Mouse (Mus musculus): ENCODE measurements around the gene Prkd2.

Prkd2 gene

DNA sequence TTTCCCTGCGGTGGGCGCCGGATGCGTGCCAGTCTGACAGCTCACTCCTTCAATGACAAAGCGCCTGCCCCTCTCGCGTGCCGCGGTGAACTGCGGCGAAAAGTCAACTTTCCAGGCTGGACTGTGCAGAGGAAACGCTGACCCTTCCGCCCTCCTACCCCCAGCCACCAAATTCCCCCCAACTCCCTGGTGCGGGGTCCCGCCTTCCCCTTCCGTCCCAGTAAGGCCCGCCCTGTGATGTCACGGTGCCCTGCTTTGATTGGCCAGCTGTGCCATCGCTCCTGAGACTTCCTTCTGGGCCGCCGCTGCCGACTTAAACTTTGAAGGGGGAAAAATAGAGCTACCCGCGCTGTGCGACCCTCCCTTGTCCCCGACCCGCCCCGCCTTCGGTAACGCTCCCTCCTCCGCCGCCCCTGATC, at the start of gene Prkd2:
Prkd2 (plus strand) TSS at position 258 of the 419 bp plus-strand sequence.
- peak; percentile 54 for DNase-seq (ENCODE audit: low read depth)

DNA sequence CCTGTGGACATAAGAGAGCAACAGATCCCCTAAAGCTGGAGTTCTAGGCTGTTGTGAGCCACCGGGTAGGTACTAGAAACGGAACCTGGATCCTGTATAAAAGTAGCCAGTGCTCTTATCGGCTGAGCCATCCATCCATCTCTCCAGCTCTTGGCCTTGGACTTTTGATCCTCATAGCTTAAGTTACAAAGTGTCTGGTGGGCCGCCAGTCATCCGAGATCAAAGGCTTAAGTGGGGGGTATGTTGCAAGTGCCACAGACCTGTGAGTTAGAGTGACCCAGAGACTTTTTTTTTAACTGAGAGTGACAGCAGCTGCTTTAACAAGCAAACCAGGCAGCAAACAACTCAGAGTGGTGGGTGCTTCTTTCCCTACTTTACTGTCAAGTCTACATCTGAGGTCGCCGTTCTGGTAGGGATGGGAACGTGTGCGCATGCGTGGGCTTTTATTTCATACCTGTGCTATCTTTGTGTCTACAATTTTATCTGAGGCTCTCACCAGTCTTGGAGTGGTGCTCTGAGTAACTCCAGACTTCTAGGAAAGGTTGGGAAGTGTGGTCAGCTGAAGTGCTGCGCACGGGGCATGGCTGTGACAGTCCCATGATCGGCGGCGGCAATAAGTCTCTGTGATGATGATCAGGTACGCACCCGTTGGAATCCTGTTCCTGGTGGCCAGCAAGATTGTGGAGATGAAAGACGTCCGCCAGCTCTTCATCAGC, 49.5 kb upstream of the Prkd2 start:
- no peak for DNase-seq (ENCODE audit: low read depth)

DNA sequence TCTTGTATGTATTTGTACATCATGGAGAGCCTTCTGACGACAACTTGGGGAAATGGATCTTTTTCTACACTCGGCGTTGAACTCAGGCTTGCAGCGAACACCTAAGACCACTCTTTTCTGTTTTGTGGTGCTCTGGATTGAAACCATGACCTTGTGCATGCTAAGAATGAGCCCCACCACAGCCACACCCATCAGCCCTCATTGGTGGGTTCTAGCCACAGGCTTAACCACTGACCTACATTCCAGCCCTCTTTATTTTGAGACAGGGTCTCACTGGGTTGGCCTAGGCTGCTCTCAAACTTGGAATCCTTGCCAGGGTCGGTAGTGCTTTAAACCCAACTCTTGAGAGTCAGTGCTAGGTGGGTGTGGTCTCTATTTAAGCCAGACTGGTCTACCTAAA, 47.8 kb upstream of the Prkd2 start:
- DNase-seq (ENCODE audit: low read depth): no peak

DNA sequence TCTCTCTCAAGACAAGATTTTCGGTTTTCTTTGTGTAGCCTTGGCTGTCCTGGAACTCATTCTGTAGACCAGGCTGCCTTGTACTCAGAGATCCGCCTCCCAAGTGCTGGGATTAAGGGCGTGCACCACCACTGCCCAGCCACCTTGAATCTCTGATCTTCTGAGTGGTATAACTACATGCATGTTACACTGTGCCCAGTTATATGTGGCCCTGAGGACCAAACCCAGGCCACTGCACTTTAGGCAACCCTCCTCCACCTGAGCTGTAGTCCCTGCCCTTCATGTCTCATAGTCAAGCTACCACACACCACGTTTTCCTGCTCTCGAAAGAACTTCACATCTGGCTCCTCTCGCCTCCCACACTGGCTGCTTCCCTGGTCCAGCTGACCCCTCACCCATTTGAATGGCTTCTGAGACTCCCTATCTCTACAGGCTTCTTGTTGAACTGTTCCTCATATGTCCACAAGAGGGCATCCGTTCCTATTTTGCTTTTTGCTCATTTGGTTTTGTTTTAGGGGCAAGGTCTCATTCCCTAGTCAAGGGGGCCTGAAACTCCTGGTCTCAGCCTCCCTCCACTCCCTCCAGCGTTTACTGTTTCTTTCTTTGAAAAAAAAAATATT, 38.2 kb upstream of the Prkd2 start:
- DNase-seq (ENCODE audit: low read depth): no peak

DNA sequence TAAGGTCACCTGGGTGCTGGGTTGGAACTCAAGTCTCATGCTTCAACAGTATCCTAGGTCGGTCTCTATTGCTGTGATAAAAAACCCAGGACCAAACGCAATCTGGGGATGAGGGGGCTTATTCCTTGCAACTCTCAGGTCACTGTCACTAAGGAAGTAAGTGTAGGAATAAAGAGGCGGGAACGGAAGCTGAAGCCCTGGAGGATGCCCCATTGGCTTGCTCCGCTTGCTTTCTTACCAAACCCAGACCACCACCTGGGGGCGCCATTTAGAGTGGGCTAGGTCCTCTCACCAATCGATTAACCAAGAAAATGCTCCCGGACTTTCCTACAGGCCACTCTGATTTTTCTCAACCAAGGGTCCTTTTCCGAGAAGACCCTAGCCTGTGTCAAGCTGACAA, 34.8 kb upstream of the Prkd2 start:
- no peak for DNase-seq (ENCODE audit: low read depth)

DNA sequence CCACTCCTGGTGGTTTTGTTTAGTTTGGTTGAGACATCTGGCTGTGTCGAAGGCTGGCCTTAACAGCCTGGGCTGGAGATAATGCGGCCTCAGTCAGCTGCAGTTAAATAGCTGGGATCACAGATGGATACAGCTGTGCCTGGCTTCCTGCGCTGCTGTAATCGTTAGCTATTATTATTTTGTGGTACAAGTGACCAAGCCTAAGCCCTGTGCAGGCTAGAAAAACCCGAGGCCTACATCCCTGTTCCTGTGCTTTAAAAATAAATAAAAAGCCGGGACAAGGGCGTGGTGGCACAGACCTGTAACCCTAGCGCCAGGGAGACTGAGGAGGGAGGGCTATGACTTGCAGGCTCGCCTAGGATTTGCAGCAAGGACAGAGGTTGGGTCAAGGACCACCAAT, 34.1 kb upstream of the Prkd2 start:
- DNase-seq (ENCODE audit: low read depth): no peak

DNA sequence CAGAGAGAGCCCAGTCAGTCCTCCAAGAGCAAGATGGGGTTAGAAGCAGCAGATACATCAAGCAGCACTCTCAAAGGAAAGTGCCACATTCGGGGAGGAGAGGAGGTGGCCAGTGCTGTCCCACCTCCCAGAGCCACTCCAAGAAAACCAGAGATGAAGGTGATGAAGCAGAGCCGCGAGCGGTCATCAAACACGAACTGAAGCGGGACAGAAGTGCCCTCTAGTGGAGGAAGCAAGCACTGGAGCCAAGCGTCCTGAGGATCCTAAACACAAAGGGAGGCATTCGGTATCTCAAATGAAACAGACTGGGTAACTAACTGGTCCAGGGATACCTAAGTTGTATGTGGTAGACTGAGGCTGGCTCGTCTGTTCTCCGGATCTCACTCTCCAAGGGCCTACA, 33.0 kb upstream of the Prkd2 start:
- no peak for DNase-seq (ENCODE audit: low read depth)

DNA sequence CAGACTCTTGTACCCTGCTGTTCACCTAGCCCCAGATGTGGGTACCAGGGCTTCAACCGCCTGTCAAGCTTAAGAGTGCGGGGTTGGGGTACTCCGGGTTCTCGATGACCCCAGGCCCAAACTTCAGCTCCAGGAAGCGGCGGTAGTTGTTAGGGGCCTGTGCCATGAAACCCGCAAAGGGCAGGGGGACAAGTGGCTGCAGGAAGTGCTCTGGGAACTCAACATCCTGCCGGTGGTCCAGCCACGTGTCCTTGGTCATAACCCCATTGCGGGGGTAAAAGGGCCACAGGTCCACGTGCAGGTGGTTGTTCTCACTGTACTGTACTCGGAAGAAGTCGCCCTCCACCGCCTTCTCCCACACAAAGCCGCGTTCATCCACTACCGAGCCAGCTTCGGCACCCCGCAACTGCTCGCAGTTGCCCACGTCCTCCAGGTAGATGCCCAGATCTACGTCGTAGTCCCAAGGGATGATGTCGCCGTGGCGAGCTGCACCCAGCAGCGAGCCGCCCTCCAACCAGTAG, 32.2 kb upstream of the Prkd2 start:
- no peak for DNase-seq (ENCODE audit: low read depth)

DNA sequence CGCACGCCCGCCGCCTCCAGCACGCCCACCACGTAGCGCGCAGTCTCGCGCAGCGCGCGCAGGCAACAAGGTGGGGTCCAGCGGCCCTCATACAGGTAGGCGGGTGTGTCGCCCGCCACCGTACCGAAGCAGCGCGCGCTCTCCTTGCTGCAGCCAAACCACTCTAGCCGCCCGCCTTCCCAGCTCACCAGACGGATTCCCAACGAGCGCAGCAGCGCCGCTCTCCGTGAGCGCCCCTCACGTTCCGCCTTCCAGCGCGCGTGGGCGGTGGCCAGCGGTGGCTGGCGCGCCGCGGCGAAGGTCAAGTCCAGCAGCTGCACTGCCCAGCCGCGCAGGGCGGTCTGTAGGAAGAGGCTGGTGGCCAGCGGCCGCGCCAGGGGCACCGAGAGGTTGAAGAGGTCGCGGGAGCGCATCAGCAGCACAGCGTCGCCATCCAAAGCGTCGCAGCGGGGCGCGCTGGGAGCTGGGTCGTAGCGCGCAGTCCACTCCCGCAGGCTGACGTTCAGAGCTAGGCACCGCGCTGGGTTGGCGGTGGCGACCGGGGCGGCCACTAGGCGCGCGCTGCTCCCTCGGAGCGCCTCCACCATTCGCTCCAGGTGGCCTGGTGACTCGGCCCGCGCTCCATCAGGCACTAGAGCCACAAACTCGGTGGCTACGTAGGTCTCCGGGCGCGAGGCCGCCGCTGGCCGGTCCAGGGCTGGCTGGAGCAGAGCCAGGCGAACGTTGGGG, 31.6 kb upstream of the Prkd2 start:
- DNase-seq (ENCODE audit: low read depth): no peak

DNA sequence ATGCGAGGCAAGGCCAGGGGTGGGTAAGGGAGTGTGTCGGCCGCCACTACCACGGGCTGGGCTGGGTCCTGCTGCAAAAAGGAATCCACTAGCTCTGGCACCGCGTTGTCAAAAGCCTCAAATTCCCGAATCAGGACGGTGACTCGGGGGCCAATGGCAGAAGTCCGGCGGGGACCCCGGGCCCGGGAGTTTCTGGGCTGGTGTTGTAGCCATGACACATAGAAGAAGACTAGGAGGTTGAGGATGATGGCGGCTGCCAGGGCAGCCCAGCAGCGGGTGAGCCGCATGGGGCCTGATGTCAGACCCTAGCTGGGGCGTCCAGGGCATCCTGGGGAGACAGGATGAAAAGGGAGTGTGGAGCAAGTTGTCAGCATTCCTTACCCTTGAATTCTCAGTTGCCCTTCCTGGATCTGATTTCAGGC, 31.0 kb upstream of the Prkd2 start:
- DNase-seq (ENCODE audit: low read depth): no peak

DNA sequence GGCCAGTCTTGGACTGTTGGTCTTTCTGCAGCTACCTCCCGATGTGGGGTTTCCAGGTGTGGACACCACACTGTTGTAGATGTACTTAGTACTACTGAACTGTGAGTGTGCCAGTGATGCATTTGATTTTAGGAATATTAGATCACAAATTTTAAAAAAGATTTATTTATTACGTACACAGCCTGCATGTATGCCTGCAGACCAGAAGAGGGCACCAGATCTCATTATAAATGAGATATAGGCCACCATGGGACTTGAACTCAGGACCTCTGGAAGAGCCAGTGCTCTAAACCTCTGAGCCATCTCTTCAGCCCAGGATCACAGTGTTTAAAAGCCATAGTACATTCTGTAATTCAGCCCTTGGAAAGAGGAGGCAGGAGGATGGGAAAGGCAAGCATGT, 30.2 kb upstream of the Prkd2 start:
- DNase-seq (ENCODE audit: low read depth): no peak

DNA sequence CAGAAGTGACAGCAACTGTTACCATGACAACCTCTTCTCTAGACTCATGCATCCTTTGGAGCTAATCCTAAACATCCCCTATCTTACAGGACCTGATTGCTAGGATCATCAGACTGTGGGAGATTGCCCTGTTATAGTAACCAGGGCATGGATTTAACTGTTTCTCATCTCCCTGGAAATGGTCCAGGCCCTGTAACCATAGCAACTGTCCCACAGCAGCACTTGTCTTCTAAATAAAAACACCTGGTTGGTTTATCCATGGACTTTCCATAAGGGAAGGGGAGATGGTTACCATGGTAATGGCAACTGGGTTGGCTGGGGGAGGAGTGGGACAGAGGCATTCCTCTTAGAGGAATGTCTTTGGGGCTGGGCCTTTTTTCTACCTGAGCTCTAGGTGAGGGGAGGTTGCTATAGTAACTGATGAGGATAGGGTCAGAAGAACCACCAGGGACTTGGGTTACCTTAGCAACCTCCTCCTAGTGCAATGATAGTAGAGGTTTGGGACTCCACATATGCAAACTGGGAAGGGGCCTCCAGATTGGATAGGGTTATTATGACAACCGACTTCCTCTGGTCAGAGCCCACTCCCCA, 27.3 kb upstream of the Prkd2 start, which contains the start of gene Strn4:
Strn4 (plus strand) TSS at position 539 of the 591 bp plus-strand sequence.
- DNase-seq (ENCODE audit: low read depth): no peak

DNA sequence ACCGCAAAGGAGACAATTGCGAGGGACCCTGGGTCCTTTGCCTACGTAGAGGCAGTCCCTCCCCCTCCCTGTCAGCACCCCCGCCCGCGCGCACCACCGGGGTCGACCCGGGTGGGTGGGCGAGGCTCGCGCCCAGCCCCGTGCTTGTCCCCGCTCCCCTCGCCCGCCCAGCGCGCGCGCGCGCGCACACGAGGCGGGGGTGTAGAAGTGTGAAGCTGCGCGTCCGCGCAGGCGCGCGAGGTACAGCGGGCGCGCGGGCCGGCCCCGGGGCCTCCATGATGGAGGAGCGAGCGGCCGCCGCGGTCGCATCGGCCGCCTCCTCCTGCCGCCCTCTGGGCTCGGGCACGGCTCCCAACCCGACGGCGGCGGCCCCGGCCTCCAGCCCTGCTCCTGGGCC, 26.6 kb upstream of the Prkd2 start:
- no peak for DNase-seq (ENCODE audit: low read depth)

DNA sequence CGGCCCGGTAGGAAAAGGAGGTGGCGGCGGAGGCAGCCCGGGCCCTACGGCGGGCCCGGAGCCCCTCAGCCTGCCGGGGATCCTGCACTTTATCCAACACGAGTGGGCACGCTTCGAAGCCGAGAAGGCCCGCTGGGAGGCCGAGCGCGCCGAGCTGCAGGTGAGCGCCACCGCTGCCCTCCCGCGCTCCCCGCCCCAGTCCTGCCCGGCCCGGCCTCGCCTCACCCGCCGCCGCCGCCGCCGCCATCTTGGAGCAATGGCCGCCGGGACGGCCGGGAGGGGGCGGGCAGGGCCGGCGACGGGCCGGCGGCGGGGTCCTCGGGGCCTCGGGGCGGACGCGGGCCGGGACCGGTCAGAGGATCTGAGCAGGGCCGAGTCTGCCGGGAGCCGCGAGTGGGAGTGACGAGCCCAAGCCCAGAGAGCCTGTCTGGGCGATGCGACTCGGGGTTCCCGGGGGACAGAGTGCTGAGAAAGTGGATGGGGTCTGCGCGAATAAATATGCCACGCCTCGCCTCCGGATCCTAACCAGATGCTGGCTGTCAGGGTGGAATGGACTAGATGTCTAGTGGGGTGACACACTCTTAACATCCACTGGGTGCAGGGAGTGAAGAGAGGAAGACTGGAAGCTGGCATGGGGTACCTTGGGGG, 26.1 kb upstream of the Prkd2 start, which contains the start of gene Fkrp:
Fkrp (minus strand) TSS at position 258 of the 648 bp plus-strand sequence.
- no peak for DNase-seq (ENCODE audit: low read depth)

DNA sequence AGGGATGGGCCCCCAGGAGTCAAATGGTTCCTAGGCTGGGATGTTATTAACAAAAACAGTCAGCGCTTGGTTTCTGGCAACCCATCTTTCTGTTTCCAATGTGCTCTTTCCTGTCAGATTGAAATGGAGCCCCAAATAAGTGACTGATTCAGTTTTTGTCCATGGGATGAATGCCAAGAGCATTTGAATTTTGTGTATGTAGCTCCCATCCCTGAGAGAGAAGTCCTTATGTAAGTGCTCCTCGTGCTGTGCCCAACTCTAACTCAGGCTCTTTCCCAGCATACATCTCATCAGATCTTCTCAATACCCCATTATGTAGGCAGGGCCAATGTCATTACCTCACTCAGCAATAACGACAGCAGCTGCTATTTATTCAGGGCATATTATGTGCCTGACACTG, 25.0 kb upstream of the Prkd2 start:
- no peak for DNase-seq (ENCODE audit: low read depth)

DNA sequence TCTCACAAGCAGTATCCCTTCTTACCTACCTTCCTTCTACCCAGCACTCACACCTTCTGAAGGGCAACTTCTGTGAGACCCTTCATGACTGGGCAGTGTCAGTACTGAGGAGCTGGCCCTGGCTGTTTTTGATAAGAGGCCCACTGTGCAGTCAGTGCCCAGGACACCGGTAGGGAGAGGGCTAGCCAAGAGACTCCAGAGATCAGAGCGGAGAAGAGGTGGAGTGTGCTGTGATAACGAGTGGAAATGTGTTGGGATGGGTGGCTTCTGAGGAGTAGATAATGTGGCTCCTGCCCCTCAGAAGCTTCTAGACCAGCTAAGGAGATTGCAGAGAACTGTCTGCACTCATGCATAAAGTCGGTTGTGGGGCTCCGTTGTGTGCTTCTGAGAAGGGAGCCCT, 22.9 kb upstream of the Prkd2 start:
- DNase-seq (ENCODE audit: low read depth): no peak

DNA sequence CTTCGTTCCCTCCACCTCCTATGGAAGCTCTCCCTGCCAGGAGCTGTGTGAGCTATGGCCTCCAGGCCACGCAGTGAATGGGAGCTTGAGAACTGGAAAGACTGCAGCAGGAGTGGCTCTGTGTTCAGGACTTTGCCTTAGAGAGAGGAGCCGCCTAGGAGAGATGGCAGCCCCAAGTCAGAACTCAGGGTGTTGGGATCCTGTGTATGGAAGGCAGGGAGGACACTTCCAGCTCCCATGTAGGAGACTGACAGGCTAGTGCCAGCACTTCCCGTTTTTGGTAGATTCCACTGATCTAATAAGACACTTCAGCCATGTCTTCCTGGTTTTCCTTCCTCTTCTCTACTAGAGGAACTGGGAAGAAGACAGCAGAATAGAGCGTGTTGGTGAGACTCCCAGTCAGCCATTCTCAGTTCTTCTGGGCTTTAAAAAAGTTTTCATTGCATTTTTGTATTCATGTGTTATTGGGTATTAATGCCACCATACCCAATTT, 22.4 kb upstream of the Prkd2 start:
- DNase-seq (ENCODE audit: low read depth): no peak

DNA sequence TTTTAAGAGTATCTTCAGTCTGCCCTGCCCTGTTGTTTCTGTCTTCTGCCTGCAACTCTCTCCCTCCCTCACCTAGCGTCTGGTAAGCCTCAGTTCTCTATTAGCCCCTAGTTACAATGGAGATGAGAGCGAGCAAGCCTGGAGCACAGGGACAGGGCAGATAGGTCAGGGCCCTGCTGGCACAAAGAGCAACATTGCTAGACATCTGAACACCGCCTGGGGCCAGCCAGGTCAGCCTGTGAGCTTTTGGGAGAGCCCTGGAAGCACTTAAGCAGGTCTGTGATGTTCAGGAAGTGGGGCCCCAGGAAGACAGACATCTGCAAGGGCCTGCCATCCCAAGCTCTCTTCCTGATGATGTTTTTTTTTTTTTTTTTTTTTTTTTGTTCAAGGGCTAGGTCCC, 21.6 kb upstream of the Prkd2 start:
- DNase-seq (ENCODE audit: low read depth): no peak

DNA sequence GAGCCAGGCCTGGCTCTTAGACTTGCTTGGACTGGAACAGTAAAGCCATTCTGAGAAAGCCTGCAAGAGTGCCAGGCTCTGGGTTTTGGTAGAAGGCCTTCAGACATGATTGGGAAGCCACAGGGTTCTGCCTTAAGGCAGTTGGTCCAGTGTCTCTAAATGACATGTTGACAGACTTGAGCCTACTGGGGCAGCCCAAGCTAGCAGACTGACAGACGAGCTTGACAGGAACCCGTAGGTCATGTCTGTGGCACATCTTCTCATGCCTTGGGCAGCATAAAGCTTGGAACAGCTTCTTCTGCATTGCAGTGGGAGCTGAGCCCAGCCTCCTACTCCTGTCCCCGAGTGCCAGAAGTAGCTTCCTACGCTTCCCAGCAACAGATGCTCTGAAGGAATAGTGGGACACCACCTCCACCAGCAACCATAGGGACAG, 21.0 kb upstream of the Prkd2 start:
- DNase-seq (ENCODE audit: low read depth): no peak

DNA sequence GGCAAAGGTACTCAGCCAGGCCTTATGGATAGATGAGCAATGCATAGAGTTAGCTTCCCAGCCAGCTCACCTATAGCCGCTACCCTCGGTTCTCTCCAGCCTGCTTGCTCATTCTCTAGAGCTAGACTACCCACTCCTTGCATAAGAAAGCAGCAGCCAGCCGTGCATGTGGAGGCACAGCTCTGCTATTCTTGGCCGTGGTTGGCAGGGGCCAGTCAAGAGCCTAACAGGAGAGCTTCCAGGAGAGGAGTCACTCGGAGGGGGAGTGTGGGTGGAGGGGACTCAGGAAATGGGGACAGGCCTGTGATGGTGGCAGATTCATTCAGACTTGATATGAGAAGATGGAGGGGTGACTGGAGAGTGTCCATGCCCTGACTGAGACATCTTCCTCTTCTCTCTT, 19.0 kb upstream of the Prkd2 start:
- no peak for DNase-seq (ENCODE audit: low read depth)

DNA sequence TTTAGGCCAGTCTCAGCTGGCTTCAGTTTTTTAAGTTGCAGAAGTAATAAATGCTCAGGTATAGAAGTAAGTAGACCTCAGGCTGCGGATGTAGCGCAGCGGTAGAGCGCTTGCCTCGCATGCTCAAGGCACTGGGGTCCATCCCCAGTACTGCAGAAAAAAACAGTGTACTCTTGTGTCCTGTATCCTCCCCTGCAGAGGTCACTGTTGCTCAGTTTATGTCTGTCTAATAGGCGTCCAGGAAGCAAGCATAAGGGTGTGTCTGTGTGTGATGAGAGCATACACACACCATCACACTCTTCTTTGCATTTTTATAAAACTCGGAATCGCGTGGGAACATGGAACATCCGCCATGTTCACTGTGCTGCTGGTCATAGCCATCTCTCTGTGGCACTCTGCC, 16.9 kb upstream of the Prkd2 start:
- no peak for DNase-seq (ENCODE audit: low read depth)

DNA sequence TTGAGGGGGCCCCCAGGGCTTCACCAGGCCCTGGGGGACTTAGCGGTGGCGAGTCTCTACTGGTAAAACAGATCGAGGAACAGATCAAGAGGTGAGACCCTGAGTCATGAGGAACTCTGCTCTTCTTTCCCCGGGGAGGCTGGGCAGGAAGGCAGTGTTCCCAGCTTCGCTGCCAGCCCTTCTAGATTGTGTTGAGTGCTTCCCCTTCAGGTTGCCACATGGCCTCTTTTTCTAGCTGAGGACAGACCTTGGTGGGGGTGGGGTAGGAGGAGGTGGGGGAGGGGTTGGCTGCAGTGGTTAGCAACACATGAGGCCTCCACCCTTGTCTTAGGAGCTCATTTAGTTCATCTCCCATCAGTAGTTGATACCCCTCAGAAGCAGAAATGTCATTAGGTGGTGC, 16.1 kb upstream of the Prkd2 start:
- no peak for DNase-seq (ENCODE audit: low read depth)

All from fibroblast of lung, adult 2 months (primary cell).